Mouse (Mus musculus) hematopoietic stem cell, adult 5-6 weeks (primary cell): ENCODE data around the gene Hesx1. TPM values are rescaled to one million over a fixed set of nuclear protein-coding genes. Genes with fewer than 3 reads are reported as not detected.

Experiments used
- ATAC-seq, 2 experiments: fragments of 125-278 bp in 1 of 2; replicated peaks in 1 of 2; 2 replicates each; pipeline ENCODE4 v1.8.0; 2016 to 2017; ENCODE audit warnings: inconsistent platforms in 2 of 2, mild to moderate bottlenecking in 2 of 2, moderate number of reproducible peaks in 2 of 2, low read depth in 1 of 2, moderate TSS enrichment in 1 of 2; ENCODE audit not compliant: low FRiP score in 2 of 2, poor library complexity in 2 of 2, severe bottlenecking in 2 of 2, insufficient read depth in 1 of 2, low TSS enrichment in 1 of 2
- total RNA-seq: library from RNA; stranded (forward); fragments of 172-1452, 232-1000 nt; gene quantifications from 2 replicates; pipeline ENCODE4 v1.2.3, GENCODE M21; 2017

The Hesx1 gene
- total RNA-seq, 1 experiment from 2014 or later: not detected

DNA sequence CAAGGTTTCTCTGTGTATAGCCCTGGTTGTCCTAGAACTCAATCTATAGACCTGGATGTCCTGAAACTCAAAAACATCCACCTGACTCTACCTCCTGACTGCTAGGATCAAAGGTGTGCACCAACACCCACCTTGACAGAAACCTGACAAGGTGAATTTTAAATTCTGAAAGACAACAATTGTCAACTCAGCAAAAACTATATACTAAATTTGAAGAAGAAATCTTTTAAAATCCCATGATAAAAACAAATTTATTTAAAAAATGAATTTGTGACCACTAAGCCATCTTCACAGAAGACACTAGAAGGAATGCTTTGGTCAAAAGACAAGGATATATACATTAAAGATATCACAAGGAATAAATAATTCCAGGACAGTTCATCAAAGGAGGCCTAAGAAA is 2.0 kb downstream of the Hesx1 start:
- ATAC-seq: no peak

DNA sequence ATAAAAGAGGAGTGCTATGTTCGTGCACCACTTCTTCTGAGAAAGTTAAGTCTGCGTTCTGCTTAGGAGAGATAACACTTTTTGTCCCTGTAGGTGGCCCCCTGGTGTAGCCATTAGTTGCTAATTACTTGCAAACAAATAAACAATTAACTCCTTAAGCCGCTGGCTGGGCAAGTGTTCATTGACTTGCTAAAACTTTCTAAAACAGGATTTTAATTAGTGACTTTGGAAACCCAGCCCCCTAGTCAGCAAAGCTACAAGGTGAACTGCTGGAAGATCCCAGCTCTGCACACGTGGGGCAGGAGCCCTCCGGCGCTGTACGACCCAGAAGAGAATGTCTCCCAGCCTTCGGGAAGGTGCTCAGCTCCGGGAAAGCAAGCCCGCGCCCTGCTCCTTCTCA is 6.2 kb downstream of the Hesx1 start:
- no peak for ATAC-seq

DNA sequence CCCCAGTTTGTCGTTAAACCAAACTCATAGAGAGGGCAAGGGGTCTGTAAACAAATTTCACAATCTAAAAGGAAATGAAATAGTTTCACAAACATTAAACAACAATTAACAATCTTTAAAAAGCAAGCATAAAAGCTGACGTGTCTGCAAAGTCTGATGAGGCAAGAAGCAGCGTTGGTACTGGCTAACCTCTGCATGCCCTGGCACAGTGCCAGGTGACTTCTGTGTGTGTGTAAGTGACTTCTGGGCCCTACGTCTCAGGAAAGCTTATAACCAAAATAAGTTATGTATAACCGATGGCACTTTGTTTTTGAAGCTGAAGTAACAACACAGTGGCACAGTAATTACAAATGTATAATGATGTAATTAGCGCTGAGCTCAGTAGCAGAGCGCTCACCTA is 10.7 kb downstream of the Hesx1 start:
- no peak for ATAC-seq

DNA sequence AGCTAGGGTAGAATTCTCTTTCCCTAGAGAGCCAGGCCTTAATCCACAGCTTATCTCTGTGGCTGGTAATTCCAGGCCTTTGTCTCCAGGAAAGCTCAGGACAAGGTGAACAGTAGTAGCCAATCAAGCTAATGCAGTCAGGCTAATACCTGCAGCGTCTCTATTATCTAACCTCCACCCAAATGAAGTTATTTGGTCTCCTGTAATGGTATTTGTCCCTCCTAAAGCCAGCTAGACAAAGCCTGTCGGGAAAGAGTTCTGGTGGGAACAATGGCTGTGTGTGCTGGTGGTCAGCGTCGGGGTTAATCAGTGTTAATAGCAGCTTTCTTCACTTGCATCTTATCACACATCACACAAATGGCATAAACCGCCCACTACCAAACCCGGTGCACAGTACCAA is 11.7 kb downstream of the Hesx1 start:
- no peak for ATAC-seq

DNA sequence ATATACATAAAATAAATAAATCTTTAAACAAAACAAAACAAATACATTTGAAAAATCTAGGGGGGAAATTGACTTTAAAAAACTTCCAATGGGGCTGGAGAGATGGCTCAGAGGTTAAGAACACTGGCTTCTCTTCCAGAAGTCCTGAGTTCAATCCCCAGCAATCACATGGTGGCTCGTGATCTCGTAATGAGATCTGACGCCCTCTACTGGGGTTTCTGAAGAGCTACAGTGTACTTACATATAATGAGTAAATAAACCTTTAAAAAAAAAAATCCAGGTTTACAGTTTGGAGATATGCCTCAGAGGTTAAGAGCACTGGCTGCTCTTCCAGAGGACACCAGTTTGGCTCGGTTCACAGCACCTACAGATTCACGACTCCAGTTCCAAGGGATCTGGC is 17.3 kb downstream of the Hesx1 start:
- ATAC-seq: no peak

DNA sequence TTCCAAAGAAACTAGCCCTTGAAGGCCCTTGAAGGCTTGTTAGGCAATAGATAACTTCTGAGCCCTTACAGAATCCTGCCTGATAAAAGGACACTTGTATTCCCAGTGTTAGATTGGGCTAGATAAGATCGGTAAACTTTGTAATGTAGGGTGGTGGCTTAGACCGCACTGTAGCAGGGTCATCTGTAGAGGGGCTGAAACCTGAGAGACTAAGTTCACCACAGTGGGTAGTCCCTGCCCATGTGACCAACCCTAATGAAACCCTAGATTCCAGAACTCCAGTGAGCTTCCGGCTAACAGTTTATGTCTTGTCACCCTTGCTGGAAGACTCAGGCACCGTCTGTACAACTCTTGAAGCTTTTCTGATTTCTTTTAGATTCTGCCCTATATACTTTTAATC is 19.4 kb downstream of the Hesx1 start:
- ATAC-seq: no peak

DNA sequence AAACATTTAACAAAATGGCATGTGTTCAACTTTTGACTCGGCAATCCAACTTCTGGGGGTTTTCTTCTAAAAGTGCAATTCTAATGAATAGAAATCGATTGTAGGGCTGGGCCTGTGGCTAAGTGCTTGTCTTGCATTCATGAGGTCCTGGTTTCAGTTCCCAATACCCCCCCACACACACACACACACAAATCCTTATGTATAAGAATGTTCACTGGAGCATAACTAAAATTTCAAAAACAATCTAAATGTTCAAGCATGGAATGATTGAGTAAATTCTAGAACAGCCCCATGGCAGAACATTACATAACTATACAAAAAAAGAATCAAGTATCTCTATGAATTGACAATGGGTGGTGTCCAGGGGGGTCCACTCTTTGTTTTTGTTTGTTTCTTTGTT is 23.7 kb downstream of the Hesx1 start:
- no peak for ATAC-seq

DNA sequence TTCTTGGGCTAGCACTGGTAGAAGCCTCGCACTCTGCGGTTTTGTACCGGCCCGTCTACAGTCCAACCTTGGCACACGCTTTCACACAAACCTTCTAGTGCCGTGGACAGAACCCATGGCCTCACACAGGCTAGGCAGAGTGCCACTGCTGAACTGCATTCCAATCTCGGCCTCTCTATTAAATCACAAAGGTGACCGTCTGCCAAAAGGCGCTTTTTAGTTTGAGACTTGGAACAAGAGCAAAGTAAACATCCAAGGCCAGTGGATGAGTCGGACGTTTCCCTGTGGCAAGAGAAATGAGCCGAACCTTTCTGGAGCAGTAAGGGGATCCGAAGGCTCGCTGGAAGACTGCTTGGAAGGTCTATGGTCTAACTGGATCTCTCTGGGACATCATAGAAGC is 25.6 kb downstream of the Hesx1 start:
- ATAC-seq: no peak

DNA sequence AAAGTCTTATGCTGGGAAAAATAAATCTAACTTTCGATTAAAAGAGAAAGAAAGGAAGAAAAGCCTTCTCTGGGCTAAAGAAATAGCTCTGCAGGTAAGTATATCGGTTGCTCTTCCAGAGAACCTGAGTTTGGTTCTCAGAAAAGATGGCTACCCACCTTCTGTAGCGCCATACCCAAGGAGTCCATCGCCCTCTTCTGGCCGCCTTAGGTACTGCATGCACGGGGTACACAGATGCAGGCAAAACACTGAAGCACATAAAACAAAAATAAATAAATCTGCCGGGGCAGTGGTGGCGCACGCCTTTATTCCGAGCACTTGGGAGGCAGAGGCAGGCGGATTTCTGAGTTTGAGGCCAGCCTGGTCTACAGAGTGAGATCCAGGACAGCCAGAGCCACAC is 28.7 kb downstream of the Hesx1 start:
- peak; percentile 49 to 51; a peak in 1 of 4 replicates for ATAC-seq

DNA sequence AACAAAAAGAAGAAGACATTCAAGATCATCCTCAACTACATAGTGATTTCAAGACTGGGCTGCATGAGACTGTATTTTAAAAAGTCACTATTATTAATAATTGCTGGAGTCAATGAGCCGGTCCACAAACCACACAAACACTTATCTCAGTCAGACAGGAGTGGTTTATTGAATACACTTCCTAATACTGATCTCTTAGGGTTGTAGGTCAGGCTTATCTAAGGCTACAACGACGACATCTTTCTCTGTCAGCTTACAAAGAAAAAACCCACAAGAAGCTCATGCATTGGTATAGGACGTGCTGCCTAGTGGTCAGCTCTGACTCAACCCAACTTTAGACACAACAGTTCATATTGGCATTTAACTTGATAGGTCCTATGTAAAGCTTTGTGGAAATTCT is 30.4 kb downstream of the Hesx1 start:
- peak; percentile 7 to 42; a peak in 1 of 4 replicates for ATAC-seq

DNA sequence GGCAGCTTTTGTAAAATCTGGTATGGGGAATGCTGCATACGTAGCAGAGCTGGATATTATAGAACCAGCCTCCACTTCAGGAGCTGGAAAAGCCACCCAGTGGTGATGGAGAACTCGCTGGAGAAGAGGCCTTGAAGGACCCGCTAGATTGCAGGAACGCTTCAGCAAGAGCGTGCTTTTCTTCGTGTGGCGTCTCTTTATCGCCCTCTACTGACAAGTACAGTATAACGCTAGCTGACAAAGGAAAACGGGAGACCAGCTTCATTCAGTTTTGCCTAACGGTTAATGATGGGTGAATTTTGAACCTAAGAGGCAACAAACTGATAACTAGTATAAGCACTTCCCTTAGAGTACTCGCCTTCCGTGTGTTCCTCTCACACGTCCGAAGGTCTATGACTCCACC is 35.6 kb downstream of the Hesx1 start:
- ATAC-seq: peak; percentile 64 to 83

DNA sequence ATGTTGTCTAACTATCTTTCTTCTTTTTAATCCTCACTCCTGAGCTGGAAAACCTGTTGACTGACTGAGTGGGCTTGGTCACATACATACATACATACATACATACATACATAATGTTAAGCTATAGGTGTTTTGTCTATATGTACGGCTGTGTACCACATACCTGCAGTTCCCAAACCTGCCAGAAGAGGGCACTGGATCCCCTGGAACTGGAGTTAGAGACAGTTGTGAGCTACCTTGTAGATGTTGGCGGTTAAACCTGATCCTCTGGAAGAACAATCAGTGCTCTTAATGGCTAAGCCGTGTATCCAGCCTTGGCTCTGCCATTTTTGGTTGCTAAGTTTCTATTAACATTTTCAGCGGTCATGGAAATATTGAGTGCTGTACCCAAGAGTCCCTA is 36.9 kb downstream of the Hesx1 start:
- ATAC-seq: no peak

DNA sequence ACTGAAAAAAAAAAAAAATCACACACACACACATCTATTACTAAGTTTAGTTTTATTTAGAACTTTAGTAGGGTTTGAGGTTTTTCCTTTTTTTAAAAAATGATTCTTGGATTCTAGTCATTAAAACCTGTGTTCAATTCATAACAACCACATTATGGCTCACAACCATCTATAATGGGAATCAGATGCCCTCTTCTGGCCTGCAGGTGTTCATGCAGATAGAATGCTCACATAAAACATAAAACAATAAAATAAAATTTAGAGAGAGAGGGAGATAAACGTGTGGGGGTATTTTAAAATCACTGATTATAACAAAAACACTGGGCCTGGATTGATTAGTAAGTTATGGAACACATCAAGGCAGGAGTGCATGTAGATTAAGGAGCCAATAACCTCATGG is 43.3 kb downstream of the Hesx1 start:
- ATAC-seq: no peak

DNA sequence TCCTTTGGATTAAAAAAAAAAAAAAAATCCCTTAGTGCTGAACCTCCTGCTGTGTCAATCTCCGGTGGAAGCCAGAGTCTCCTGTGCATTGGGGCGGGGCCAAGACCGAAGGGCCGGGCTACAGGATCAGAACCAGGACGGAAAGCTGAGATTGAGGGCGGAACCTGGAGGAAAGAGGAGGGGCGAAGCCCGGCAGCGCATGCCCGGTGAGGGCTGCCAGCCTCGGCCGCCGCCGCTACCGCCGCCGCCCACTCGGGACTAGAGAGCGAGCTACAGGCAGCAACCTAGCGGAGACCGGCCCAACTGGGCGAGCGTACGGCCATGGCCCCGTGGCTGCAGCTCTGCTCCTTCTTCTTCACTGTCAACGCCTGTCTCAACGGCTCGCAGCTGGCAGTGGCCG is 44.6 kb downstream of the Hesx1 start, which contains the start of gene Il17rd:
Gene Il17rd (plus strand): TSS at position 159 of the 400 bp plus-strand sequence.
- peak; percentile 54 to 81; a peak in 3 of 4 replicates for ATAC-seq

DNA sequence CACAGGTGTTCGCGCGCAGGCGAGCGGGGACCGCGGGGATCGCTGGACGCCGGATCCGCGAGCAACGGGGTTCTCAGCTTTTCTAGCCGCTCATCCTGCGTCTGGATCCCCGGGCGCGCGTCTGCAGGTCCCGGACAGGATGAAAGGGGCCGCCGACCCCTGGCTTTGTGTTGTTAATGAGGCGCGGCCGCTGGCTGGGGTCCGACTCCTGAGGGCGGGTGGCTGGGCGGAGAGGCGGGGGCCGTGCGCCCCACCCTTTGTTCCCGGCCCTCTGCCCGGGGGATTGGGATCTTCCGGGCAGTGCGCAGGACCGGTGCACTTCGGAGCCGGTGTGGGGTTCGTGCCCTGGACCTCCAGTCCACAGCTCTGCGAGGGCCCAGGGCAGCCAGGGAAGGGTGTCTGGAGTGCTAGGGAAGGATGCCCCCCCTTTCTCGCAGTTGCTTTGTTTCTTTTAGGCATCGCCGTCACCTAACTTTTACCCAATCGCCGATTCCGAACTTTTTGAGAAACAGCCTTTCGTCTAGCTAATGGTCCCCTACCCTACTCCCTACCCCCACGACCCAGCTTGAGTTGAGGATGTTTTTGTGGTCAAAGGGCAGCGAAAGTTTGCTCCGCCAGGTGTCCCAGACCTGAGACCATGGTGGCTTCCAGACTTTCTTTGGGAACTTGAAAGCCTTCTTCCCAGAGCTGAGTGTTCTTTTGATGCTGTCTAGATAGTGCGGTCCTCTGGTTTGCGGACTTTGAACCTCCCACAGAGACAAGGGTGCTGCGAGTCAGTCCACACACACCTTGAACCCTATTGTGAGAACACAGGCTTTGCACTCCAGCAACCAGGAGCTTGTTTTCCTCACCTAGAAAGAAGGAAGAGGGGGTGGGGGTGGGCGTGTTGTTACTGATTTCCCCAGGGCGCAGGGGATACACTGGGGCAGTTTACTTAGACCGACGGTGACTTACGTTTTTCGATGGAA is 45.3 kb downstream of the Hesx1 start:
- no peak for ATAC-seq

DNA sequence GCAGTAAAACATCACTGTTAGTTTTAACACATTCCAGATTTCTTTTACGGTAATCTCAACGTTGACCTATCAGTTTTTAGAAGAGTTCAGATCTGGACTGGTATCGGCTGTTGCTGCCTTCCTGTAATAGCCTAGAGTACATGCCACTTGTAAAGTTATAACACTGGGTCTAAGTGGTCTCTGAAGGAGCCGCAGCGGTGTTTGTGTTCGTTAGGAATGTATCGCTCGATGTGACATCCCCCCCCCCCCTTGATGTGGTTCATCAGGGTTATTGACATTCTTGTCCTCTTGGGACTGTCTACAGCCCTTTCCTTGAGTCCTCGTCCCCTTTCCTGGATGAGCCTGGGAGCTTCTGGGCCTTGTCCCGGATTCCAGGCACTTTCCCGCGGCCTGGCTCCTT is 46.2 kb downstream of the Hesx1 start:
- ATAC-seq: no peak

DNA sequence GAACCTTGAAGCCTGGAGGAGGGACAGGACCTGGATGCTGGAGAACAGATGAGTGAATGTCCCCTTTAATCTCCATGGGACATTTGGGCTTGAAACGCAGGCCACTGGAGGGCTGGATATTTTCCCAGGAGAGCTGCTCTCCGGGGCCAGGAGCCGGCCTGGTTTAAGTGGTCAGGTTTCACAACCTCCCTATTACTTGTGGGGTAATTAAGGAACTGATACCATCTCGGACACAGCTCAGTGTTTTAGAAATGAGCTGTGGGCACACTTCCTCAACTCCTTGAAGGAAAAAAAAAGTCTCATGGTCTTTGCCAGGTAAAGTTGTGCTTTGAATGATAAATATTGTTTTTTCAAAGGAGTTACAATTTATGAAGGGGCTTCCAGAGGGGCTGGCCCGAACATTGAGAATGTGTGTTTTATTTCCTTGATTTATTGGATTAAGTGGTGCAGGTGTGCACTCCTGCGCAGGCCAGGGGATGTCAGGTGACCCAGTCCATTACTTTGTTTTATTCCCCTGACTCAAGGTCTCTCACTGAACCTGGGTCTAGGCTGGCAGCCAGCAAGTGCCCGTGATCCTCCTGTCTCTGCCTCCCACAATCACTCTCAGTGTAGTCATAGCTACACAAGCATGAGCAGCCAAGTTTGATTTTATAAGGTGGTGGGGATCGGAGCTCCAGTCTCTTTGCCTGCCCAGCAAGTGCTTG is 48.2 kb downstream of the Hesx1 start:
- no peak for ATAC-seq

DNA sequence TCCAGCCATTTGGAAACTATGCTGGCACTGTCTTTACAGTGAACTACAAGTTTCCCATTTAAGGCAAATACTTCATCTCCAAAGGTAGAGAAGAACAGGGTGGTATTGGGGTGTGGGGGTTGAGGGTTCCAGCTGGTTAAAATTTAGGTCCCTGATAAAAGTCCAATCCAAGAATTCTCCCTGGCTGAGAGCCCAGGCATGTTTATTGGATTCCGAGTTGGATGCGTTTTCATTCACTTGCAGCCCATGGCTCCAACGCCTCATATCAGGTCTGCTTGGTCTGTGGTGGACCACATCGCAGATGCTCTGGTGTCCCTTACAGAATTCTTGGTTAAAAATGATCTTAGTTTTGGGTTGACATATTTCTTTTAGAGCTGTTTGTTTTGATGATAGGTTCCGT is 49.2 kb downstream of the Hesx1 start:
- no peak for ATAC-seq
